Mouse (Mus musculus): ENCODE results near the gene Card6. TPM values are rescaled to one million over a fixed set of nuclear protein-coding genes. Genes with fewer than 3 reads are reported as not detected.

Card6 gene
- polyA plus RNA-seq, 1 experiment = 9.6 TPM

GRCm38 (mm10) chr15:5088850-5089608 is 19.3 kb downstream of the Card6 start:
- H3K36me3 ChIP-seq (ENCODE audit: control insufficient read depth, insufficient read depth, low read length) = no peaks in the 10 kb centered on the region
- no peak for DNase-seq (ENCODE audit: low read depth in 1 of 2, low spot score in 2 of 2)
- H3K4me3 ChIP-seq (ENCODE audit: extremely low read depth, insufficient read depth, insufficient read length) = no peak overlapping the region
- TF ChIP-seq POLR2A (IDR thresholded peaks at IDR 0.05; ENCODE audit: low read depth, low read length) = no peak
- TF ChIP-seq CTCF (IDR thresholded peaks at IDR 0.05; ENCODE audit: extremely low read depth, insufficient read depth, insufficient read length, insufficient replicate concordance) = no peak
- no peaks in the 10 kb centered on the region for H3K27me3 ChIP-seq (ENCODE audit: control insufficient read depth, insufficient read depth, low read length)
- H3K27ac ChIP-seq (ENCODE audit: insufficient read depth, low read length) = no peak overlapping the region
- H3K4me1 ChIP-seq (ENCODE audit: control insufficient read depth, insufficient read depth, insufficient read length) = no peaks in the 10 kb centered on the region
- 69% methylated on average over 7 of the region's 7 CpGs for WGBS

GRCm38 (mm10) chr15:5086162-5086561 is 22.2 kb downstream of the Card6 start:
- no peaks in the 10 kb centered on the region for H3K4me1 ChIP-seq (ENCODE audit: control insufficient read depth, insufficient read depth, insufficient read length)
- DNase-seq (ENCODE audit: low read depth in 1 of 2, low spot score in 2 of 2) = no peak
- no peak for TF ChIP-seq POLR2A (IDR thresholded peaks at IDR 0.05; ENCODE audit: low read depth, low read length)
- no peak for TF ChIP-seq CTCF (IDR thresholded peaks at IDR 0.05; ENCODE audit: extremely low read depth, insufficient read depth, insufficient read length, insufficient replicate concordance)
- H3K27me3 ChIP-seq (ENCODE audit: control insufficient read depth, insufficient read depth, low read length) = no peaks in the 10 kb centered on the region
- H3K36me3 ChIP-seq (ENCODE audit: control insufficient read depth, insufficient read depth, low read length) = no peaks in the 10 kb centered on the region
- H3K27ac ChIP-seq (ENCODE audit: insufficient read depth, low read length) = no peak overlapping the region
- no peak overlapping the region for H3K4me3 ChIP-seq (ENCODE audit: extremely low read depth, insufficient read depth, insufficient read length)
- WGBS = 12% methylated on average over 2 of the region's 2 CpGs

- no peak for DNase-seq (ENCODE audit: low read depth in 1 of 2, low spot score in 2 of 2)
- 65% methylated on average over 1 of the region's 1 CpGs for WGBS
- H3K36me3 ChIP-seq (ENCODE audit: control insufficient read depth, insufficient read depth, low read length) = no peaks in the 10 kb centered on the region
- no peaks in the 10 kb centered on the region for H3K4me1 ChIP-seq (ENCODE audit: control insufficient read depth, insufficient read depth, insufficient read length)
- H3K27me3 ChIP-seq (ENCODE audit: control insufficient read depth, insufficient read depth, low read length) = no peaks in the 10 kb centered on the region
- TF ChIP-seq CTCF (IDR thresholded peaks at IDR 0.05; ENCODE audit: extremely low read depth, insufficient read depth, insufficient read length, insufficient replicate concordance) = no peak
- TF ChIP-seq POLR2A (IDR thresholded peaks at IDR 0.05; ENCODE audit: low read depth, low read length) = no peak
- no peak overlapping the region for H3K27ac ChIP-seq (ENCODE audit: insufficient read depth, low read length)
- no peak overlapping the region for H3K4me3 ChIP-seq (ENCODE audit: extremely low read depth, insufficient read depth, insufficient read length)
These were observed 27.1 kb downstream of the Card6 start for GRCm38 (mm10) chr15:5081235-5081634.

DNA sequence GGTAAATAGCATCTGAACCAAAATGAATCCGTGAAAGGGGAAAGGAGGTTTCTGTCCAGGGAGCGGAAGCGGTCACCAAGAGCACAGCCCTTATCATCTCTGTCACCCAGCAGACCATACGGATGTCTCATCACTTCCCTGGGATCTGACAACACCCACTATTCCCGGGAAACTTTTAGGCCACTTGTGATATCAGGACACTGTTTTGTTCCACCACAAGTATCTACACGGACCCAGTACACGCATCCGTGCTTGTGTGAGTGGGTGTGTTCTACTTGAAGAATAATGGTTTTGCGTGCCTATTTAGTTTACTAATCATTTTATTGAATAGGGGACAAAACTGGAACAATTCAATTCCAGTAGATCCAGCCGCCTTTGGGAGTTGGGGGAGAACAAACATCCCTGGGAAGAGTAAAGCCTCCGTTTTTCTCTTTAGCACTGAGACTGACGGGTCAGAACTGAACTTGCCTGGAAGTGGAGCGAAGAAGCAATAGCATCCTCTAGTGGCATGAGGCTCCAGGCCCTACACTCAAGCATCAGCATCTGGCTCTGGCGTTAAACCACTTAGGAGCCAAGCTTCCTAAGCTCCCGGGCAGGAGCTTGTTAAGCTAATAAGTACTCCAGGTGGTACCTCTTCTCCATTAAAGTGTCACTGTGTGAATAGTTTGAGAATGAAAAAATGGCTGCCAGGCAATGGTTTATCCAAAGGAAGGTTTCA is 39.4 kb downstream of the Card6 start:
- 66% methylated on average over 15 of the region's 15 CpGs for WGBS
- H3K36me3 ChIP-seq (ENCODE audit: control insufficient read depth, insufficient read depth, low read length) = no peaks in the 10 kb centered on the region
- TF ChIP-seq CTCF (IDR thresholded peaks at IDR 0.05; ENCODE audit: extremely low read depth, insufficient read depth, insufficient read length, insufficient replicate concordance) (no peak), POLR2A (IDR thresholded peaks at IDR 0.05; ENCODE audit: low read depth, low read length) (no peak)
- no peak overlapping the region for H3K27ac ChIP-seq (ENCODE audit: insufficient read depth, low read length)
- no peaks in the 10 kb centered on the region for H3K4me1 ChIP-seq (ENCODE audit: control insufficient read depth, insufficient read depth, insufficient read length)
- no peak for DNase-seq (ENCODE audit: low read depth in 1 of 2, low spot score in 2 of 2)
- H3K27me3 ChIP-seq (ENCODE audit: control insufficient read depth, insufficient read depth, low read length) = no peaks in the 10 kb centered on the region
- H3K4me3 ChIP-seq (ENCODE audit: extremely low read depth, insufficient read depth, insufficient read length) = no peak overlapping the region

DNA sequence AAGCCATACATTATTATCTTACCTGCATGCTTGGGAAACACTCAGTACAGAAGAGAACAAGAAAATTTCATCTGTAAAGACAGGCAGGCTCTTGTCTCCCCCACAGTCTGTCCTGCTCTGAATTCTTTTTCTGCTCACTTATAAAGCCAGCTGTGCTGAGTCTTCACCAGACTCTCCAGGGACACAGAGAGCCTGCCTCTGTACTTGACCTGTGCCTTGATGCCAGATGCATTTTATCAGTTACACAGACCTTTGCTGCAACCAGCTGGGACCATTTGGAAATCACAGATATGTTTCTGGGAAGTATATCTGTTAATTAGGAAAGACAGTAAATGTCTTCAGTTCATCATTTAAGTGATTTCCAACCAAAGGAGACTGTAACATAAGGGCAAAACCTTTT is 44.7 kb downstream of the Card6 start, which contains the start of gene C7:
C7 (minus strand) TSS at position 106 of the 400 bp plus-strand sequence.
- H3K4me3 ChIP-seq (ENCODE audit: extremely low read depth, insufficient read depth, insufficient read length) = no peak within 1 kb of the TSS
- no peaks in the 10 kb centered on the region for H3K36me3 ChIP-seq (ENCODE audit: control insufficient read depth, insufficient read depth, low read length)
- no peak within 1 kb of the TSS for H3K27ac ChIP-seq (ENCODE audit: insufficient read depth, low read length)
- TF ChIP-seq CTCF (IDR thresholded peaks at IDR 0.05; ENCODE audit: extremely low read depth, insufficient read depth, insufficient read length, insufficient replicate concordance) (no peak), POLR2A (IDR thresholded peaks at IDR 0.05; ENCODE audit: low read depth, low read length) (no peak)
- H3K27me3 ChIP-seq (ENCODE audit: control insufficient read depth, insufficient read depth, low read length) = no peaks in the 10 kb centered on the region
- no peak for DNase-seq (ENCODE audit: low read depth in 1 of 2, low spot score in 2 of 2)
- no peaks in the 10 kb centered on the region for H3K4me1 ChIP-seq (ENCODE audit: control insufficient read depth, insufficient read depth, insufficient read length)

Other genes starting within 250 kb of the Card6 start
- gene Mroh2b, start 209.8 kb downstream of the Card6 start, polyA plus RNA-seq (2012; rRNA removed) = not detected in 2 replicates
- 0.07 and 0.11 TPM in 2 replicates for gene C7, start 44.8 kb downstream of the Card6 start, polyA plus RNA-seq (2012; rRNA removed)
- 670 and 900 TPM in 2 replicates for gene Rpl37, start 8.1 kb upstream of the Card6 start, polyA plus RNA-seq (2012; rRNA removed)
- 2.6 and 3.0 TPM in 2 replicates for gene Prkaa1, start 35.3 kb upstream of the Card6 start, polyA plus RNA-seq (2012; rRNA removed)
- 2.4 and 3.0 TPM in 2 replicates for gene Ttc33, start 77.0 kb upstream of the Card6 start, polyA plus RNA-seq (2012; rRNA removed)
- 18.7 and 30.1 TPM in 2 replicates for gene Ptger4, start 135.6 kb upstream of the Card6 start, polyA plus RNA-seq (2012; rRNA removed)